Mouse (Mus musculus): ENCODE measurements at regions not wholly inside any gene's neighbourhood (a gene's known extent, or its start where the extent isn't known, plus 50 kb on each side); places are given as distances from the start of the nearest gene placed in this dataset.
"Not testable (repeated sequence)": the region's sequence is repeated elsewhere in the genome, so short reads cannot be mapped to it uniquely, and the experiment has no call there.

DNA sequence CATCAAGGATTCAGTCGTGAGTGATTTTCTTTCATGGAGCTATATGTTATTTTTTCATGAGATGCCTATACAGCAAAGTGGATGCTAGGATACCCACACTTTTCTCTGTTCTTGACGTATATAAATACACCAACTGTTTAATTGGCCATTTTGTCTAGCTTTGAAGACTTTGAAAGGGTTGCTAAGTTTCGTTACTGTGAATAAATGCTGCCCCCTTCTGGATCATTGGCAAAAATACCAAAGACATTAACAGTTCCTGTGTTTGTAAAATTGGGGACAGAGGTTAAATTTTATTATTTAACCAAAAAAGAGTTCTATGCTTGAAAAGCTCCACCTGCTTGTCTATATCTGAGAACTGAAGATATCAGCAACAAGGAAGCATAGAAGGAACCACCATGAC is 3624.1 kb downstream of the 9330182O14Rik start:
- Histone ChIP-seq H3K36me3 (ENCODE audit: insufficient read depth, low read length) (no peaks in the 10 kb centered on the region), H3K4me3 (ENCODE audit: low read depth, low read length) (no peak overlapping the region), H3K27me3 (ENCODE audit: insufficient read depth, low read length) (no peaks in the 10 kb centered on the region), H3K4me2 (ENCODE audit: low read depth, low read length, poor library complexity, severe bottlenecking) (no peak overlapping the region), H3K9ac (replicated peaks; ENCODE audit: low read length, poor library complexity, severe bottlenecking) (no peak overlapping the region), H3K4me1 (ENCODE audit: insufficient read depth, low read length) (no peaks in the 10 kb centered on the region), H3K9me3 (ENCODE audit: low read length) (no peaks in the 10 kb centered on the region), H3K27ac (ENCODE audit: low read depth, low read length) (no peak overlapping the region)
- ATAC-seq (ENCODE audit: low FRiP score), result no peak
- WGBS, result 19% methylated on average over 3 of the region's 3 CpGs
- DNase-seq (ENCODE audit: low spot score), result peak; percentile 78
- peak; percentile 82 for TF ChIP-seq CTCF (IDR thresholded peaks at IDR 0.05)

DNA sequence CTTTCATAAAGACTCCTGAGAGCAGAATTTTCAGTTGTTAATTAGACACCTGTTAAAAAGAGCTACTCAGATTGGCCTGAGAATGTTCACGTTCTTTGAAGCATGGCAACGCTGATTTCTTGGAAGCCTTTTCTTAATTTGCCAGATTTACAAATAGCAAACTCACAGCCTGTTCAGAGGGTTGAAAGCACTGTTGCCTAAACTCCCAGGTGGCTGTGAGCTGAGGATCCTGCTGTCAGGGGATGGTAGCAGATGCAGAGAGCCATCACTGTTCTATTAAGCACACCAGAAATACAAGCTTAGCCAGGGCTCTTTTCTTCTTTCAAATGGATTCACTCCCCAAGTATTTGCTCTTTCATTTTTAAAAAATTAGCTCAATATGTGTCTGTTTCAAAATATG is 3630.4 kb downstream of the 9330182O14Rik start:
- H3K27me3 ChIP-seq (ENCODE audit: insufficient read depth, low read length), result no peaks in the 10 kb centered on the region
- 87% methylated on average over 2 of the region's 2 CpGs for WGBS
- peak; percentile 3 for DNase-seq (ENCODE audit: low spot score)
- no peak overlapping the region for H3K4me3 ChIP-seq (ENCODE audit: low read depth, low read length)
- H3K9me3 ChIP-seq (ENCODE audit: low read length), result no peaks in the 10 kb centered on the region
- H3K27ac ChIP-seq (ENCODE audit: low read depth, low read length), result no peak overlapping the region
- no peak overlapping the region for H3K4me2 ChIP-seq (ENCODE audit: low read depth, low read length, poor library complexity, severe bottlenecking)
- TF ChIP-seq CTCF (IDR thresholded peaks at IDR 0.05), result no peak
- ATAC-seq (ENCODE audit: low FRiP score), result no peak
- no peaks in the 10 kb centered on the region for H3K36me3 ChIP-seq (ENCODE audit: insufficient read depth, low read length)
- H3K9ac ChIP-seq (replicated peaks; ENCODE audit: low read length, poor library complexity, severe bottlenecking), result no peak overlapping the region
- no peaks in the 10 kb centered on the region for H3K4me1 ChIP-seq (ENCODE audit: insufficient read depth, low read length)

DNA sequence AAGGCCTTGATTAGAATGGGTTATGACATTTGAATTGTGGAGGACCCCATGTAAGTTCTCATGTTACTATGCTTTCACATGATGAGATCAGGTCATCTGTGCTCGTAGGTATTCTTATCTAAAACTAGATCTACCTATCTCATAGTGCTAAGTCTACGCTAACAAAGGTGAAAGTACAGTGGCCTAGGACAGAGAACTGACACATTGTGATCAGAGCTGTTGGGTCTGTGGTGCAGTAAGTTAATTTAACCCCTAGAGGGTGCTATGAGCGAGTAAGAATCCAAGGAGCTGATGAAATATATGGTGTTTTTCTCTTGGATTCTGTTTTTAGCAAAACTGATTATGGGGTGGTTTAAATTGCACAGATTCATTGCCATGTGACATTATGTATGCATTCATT is 3638.6 kb downstream of the 9330182O14Rik start:
- peak; percentile 54 for DNase-seq (ENCODE audit: low spot score)
- TF ChIP-seq CTCF (IDR thresholded peaks at IDR 0.05), result peak; percentile 73
- no peak for ATAC-seq (ENCODE audit: low FRiP score)

DNA sequence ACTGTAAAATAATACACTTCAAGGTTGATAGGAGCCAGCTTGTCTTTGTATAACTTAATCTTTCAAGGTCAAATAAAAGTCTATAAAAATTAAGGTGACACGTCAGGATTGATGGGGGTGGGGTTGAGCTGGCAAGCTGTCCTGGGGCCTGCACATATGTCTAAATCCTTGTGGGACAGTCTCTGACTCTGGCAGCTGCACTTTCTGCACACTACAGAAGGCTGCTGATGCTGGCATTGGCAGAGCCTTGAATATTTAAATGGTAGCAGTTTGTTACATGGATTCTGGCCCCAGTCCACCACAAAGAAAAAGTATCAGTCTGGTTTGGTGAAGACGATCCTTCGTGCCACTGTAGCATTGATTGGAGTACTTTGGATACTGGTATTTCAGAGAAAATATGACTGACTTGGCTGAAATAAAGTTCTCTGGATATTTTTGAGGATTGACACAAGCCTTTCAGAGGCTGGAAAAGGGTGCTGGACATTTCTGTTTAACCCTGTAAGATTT is 3648.0 kb downstream of the 9330182O14Rik start:
- not testable (repeated sequence) for ATAC-seq (ENCODE audit: low FRiP score)

More for the DNA sequence above, 3638.6 kb downstream of the 9330182O14Rik start:
- no peaks in the 10 kb centered on the region for H3K4me1 ChIP-seq (ENCODE audit: insufficient read depth, low read length)
- no peak overlapping the region for H3K9ac ChIP-seq (replicated peaks; ENCODE audit: low read length, poor library complexity, severe bottlenecking)
- no peaks in the 10 kb centered on the region for H3K27me3 ChIP-seq (ENCODE audit: insufficient read depth, low read length)
- no peaks in the 10 kb centered on the region for H3K9me3 ChIP-seq (ENCODE audit: low read length)
- H3K27ac ChIP-seq (ENCODE audit: low read depth, low read length), result no peak overlapping the region
- 41% methylated on average over 3 of the region's 3 CpGs for WGBS
- no peaks in the 10 kb centered on the region for H3K36me3 ChIP-seq (ENCODE audit: insufficient read depth, low read length)
- H3K4me3 ChIP-seq (ENCODE audit: low read depth, low read length), result no peak overlapping the region
- H3K4me2 ChIP-seq (ENCODE audit: low read depth, low read length, poor library complexity, severe bottlenecking), result no peak overlapping the region

DNA sequence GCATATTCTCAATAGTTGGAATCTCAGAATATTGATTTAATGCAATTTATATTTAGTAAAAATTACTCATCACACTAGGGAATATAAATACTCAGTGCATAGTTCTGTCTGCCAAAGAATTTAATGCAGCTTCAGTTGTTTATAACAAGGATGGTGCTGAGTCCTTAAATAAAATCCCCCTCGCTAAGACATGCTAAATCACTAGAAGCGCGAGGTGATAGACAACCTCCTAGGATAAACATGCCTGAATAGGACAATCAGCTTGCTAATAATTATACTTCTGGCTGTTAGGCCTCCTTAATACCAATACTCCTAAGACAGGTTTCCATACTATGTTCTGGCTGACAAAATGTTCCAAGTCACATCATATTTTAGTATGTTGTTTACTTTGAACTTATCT is 3650.0 kb downstream of the 9330182O14Rik start:
- Histone ChIP-seq H3K4me2 (ENCODE audit: low read depth, low read length, poor library complexity, severe bottlenecking) (no peak overlapping the region), H3K4me3 (ENCODE audit: low read depth, low read length) (no peak overlapping the region), H3K4me1 (ENCODE audit: insufficient read depth, low read length) (no peaks in the 10 kb centered on the region), H3K27me3 (ENCODE audit: insufficient read depth, low read length) (no peaks in the 10 kb centered on the region), H3K27ac (ENCODE audit: low read depth, low read length) (no peak overlapping the region), H3K9ac (replicated peaks; ENCODE audit: low read length, poor library complexity, severe bottlenecking) (no peak overlapping the region), H3K36me3 (ENCODE audit: insufficient read depth, low read length) (no peaks in the 10 kb centered on the region), H3K9me3 (ENCODE audit: low read length) (no peaks in the 10 kb centered on the region)
- no peak for TF ChIP-seq CTCF (IDR thresholded peaks at IDR 0.05)
- no peak for DNase-seq (ENCODE audit: low spot score)
- WGBS, result 81% methylated on average over 3 of the region's 3 CpGs
- no peak for ATAC-seq (ENCODE audit: low FRiP score)

More for the DNA sequence above, 3648.0 kb downstream of the 9330182O14Rik start:
- not testable (repeated sequence) for H3K27ac ChIP-seq (ENCODE audit: low read depth, low read length); H3K9me3 ChIP-seq (ENCODE audit: low read length); H3K9ac ChIP-seq (replicated peaks; ENCODE audit: low read length, poor library complexity, severe bottlenecking); H3K4me3 ChIP-seq (ENCODE audit: low read depth, low read length); H3K4me1 ChIP-seq (ENCODE audit: insufficient read depth, low read length); H3K36me3 ChIP-seq (ENCODE audit: insufficient read depth, low read length); H3K4me2 ChIP-seq (ENCODE audit: low read depth, low read length, poor library complexity, severe bottlenecking); DNase-seq (ENCODE audit: low spot score); H3K27me3 ChIP-seq (ENCODE audit: insufficient read depth, low read length)
- WGBS, result 76% methylated on average over 3 of the region's 3 CpGs

DNA sequence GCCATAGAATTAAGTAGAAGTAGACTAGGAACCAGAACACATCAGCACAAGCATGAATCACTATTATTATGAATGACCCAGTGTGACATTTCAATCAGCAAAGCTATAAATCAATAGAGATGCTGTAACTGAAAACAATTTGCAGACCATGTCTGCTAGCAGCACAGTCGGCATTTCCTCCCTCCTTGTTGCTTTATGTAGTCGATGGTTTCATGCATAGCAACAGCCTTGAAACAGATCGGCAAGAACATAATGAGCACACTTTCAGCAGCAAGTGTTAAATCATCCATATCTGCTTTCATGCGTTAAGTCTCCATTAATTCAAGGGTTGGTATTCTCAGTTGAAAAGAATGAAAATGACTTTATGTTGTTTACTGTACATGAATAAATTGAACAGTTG is 3669.2 kb downstream of the 9330182O14Rik start:
- no peak overlapping the region for H3K27ac ChIP-seq (ENCODE audit: low read depth, low read length)

More for the DNA sequence above, 3669.2 kb downstream of the 9330182O14Rik start:
- WGBS, result 28% methylated on average over 4 of the region's 4 CpGs
- TF ChIP-seq CTCF (IDR thresholded peaks at IDR 0.05), result no peak
- no peaks in the 10 kb centered on the region for H3K4me1 ChIP-seq (ENCODE audit: insufficient read depth, low read length)
- no peak overlapping the region for H3K4me3 ChIP-seq (ENCODE audit: low read depth, low read length)
- no peaks in the 10 kb centered on the region for H3K9me3 ChIP-seq (ENCODE audit: low read length)
- no peaks in the 10 kb centered on the region for H3K27me3 ChIP-seq (ENCODE audit: insufficient read depth, low read length)
- DNase-seq (ENCODE audit: low spot score) (peak; percentile 31), ATAC-seq (ENCODE audit: low FRiP score) (no peak)
- H3K4me2 ChIP-seq (ENCODE audit: low read depth, low read length, poor library complexity, severe bottlenecking), result no peak overlapping the region
- H3K9ac ChIP-seq (replicated peaks; ENCODE audit: low read length, poor library complexity, severe bottlenecking), result no peak overlapping the region
- no peaks in the 10 kb centered on the region for H3K36me3 ChIP-seq (ENCODE audit: insufficient read depth, low read length)
